Mouse (Mus musculus): ENCODE measurements around the gene Mob3a.

GRCm38 (mm10) chr10:80683647-80684046, 18.1 kb downstream of the Mob3a start:
- no peak for TF ChIP-seq CTCF (IDR thresholded peaks at IDR 0.05; ENCODE audit: low read depth, low read length)
- TF ChIP-seq POLR2A (IDR thresholded peaks at IDR 0.05; ENCODE audit: extremely low read depth, insufficient read depth, low read length) = no peak
